Mouse (Mus musculus): ENCODE results near the gene Batf3.

- TF ChIP-seq CTCF (IDR thresholded peaks at IDR 0.05; ENCODE audit: low read depth) (no peak), EP300 (IDR thresholded peaks at IDR 0.05; ENCODE audit: low read depth) (no peak)
Measured at GRCm38 (mm10) chr1:191097802-191098747, at the start of gene Batf3.

Data from liver, embryonic 14.5 days (tissue).